Mouse (Mus musculus) megakaryocyte, embryonic 14.5 days (primary cell): Measurements from ENCODE around the gene Cxcl2.

Experiments used
- FLI1 ChIP-seq: IDR thresholded peaks from 2 replicates; pipeline ENCODE4 v1.6.1; 2012; ENCODE audit warnings: low read length, inconsistent platforms, mixed read lengths
- GATA1 ChIP-seq: IDR thresholded peaks from 3 replicates; pipeline ENCODE4 v1.6.1; 2012; ENCODE audit warnings: mixed read lengths, low read length, inconsistent platforms, borderline replicate concordance

DNA sequence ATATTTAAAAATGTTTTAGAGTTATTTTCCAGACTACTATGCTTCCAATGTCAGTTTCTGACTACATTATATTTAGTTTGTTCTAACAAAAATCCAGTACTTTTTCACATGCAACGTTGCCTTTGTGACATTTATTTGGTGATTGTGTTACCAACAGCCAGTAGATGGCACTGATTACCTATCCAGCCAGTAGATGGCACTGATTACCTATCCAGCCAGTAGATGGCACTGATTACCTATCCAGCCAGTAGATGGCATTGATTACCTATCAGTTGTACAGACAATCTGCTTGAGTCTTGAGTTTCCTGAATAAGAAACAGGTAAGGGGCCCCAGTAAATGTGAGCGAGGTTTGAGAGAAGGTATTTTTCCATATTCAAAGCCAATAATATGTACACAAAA is 47.8 kb downstream of the Cxcl2 start:
- no peak for TF ChIP-seq GATA1
- no peak for TF ChIP-seq FLI1
